Mouse (Mus musculus): Measurements from ENCODE around the gene Etv6. TPM values are rescaled to one million over a fixed set of nuclear protein-coding genes. Genes with fewer than 3 reads are reported as not detected.

Etv6 gene
- polyA plus RNA-seq, 2 experiments = 13.9 to 16.5 TPM

DNA sequence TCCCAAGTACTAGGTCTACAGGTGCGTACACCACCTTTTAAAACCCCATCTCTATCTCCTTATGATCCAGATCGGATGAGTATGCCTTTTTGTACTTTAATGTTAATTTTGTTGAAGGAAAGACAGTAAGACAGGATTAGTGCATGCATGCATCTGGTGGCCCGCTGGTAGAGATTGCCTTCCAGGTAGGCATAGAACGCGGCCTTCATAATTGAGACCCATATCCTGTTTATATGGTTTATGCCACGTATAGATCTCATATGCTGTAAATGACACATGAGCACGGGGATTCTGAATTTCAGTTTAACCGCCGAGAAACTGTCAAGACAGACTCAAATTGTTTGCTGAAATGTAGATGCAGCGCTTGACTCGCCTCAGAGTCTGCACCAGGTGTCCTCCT is 133.3 kb downstream of the Etv6 start:
- Histone ChIP-seq H3K36me3 (ENCODE audit: control insufficient read depth, insufficient read depth, low read length) (no peaks in the 10 kb centered on the region), H3K27ac (replicated peaks; ENCODE audit: low read depth, low read length) (no peak overlapping the region), H3K9ac (ENCODE audit: low read depth, low read length, severe bottlenecking) (no peak overlapping the region), H3K9me3 (ENCODE audit: control insufficient read depth, low read length) (no peaks in the 10 kb centered on the region), H3K4me2 (replicated peaks; ENCODE audit: low read depth, low read length, severe bottlenecking) (no peak overlapping the region), H3K4me3 (replicated peaks; ENCODE audit: low read length) (no peak overlapping the region), H3K4me1 (ENCODE audit: control insufficient read depth, insufficient read depth, low read length) (peaks cover 14% of the 10 kb centered on the region), H3K27me3 (ENCODE audit: control insufficient read depth, insufficient read depth, low read length) (no peaks in the 10 kb centered on the region)
- ATAC-seq (ENCODE audit: low FRiP score, low read depth) = no peak
- DNase-seq (ENCODE audit: low spot score) = no peak
- WGBS = 73% methylated on average over 11 of the region's 11 CpGs
- TF ChIP-seq POLR2A (IDR thresholded peaks at IDR 0.05; ENCODE audit: borderline replicate concordance, extremely low read depth, insufficient read depth, insufficient read length) = no peak

DNA sequence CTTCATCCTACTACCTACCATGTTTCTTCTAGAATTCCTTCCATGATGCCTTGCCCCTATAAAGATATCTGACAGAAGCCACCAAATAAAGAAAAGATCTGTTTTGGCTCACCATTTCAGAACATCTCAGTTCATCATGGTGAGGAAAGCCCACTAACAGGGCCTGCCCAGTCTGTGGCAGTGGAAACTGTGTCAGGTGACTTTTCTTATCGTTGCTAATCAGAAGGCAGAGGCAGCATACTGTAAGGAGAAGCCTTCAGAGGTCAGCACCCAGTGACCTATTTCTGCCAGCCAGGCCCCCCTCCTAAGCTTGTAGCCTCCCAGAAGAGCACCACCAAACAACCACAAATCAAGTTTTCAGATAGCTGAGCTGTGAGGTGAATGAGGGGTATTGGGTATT is 135.7 kb downstream of the Etv6 start:
- TF ChIP-seq POLR2A (IDR thresholded peaks at IDR 0.05; ENCODE audit: borderline replicate concordance, extremely low read depth, insufficient read depth, insufficient read length) = no peak
- Histone ChIP-seq H3K9me3 (ENCODE audit: control insufficient read depth, low read length) (no peaks in the 10 kb centered on the region), H3K4me3 (replicated peaks; ENCODE audit: low read length) (no peak overlapping the region), H3K36me3 (ENCODE audit: control insufficient read depth, insufficient read depth, low read length) (no peaks in the 10 kb centered on the region), H3K27ac (replicated peaks; ENCODE audit: low read depth, low read length) (no peak overlapping the region), H3K9ac (ENCODE audit: low read depth, low read length, severe bottlenecking) (no peak overlapping the region), H3K27me3 (ENCODE audit: control insufficient read depth, insufficient read depth, low read length) (no peaks in the 10 kb centered on the region), H3K4me2 (replicated peaks; ENCODE audit: low read depth, low read length, severe bottlenecking) (no peak overlapping the region), H3K4me1 (ENCODE audit: control insufficient read depth, insufficient read depth, low read length) (peaks cover 23% of the 10 kb centered on the region)
- no peak for ATAC-seq (ENCODE audit: low FRiP score, low read depth)
- 61% methylated on average over 1 of the region's 1 CpGs for WGBS
- DNase-seq (ENCODE audit: low spot score) = no peak

DNA sequence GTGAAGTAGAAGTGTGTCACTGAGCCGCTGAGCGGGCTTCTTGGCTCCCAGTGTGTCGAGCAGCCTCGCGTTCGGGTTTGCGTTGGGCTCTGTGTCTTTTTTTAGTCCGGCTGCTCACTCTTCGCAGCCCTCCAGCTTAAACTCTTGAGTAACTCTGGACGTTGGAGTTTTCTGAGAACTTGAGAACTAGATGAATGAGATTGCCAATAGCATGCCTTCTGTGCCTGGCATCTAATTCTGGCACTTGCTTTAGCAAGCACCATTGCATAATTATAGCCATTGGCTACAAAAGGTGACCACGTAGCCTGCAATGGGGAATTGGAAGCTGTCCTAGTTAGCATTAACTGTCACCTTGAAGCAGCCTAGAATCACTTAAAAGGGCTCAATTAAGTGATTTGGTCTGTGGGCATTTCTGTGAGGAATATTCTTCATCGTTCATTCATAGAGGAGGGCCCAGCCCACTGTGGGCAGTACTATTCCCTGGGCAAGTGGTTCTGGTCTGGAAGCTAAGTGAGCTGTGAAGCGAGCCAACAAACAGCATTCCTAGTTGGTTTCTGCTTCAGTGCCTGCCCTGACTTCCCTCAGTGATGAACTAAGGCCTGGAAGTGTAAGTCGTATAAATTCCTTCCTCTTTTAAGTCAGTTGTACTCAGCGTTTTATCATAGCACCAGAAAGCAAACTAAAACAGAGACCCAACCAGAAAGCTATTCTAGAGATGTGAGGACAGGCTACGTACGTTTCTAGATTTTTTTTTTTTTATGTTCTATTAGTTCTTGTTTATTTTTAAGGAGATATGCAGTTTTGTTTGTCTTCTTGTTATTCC is 136.6 kb downstream of the Etv6 start:
- Histone ChIP-seq H3K4me2 (replicated peaks; ENCODE audit: low read depth, low read length, severe bottlenecking) (no peak overlapping the region), H3K4me3 (replicated peaks; ENCODE audit: low read length) (no peak overlapping the region), H3K36me3 (ENCODE audit: control insufficient read depth, insufficient read depth, low read length) (no peaks in the 10 kb centered on the region), H3K9me3 (ENCODE audit: control insufficient read depth, low read length) (no peaks in the 10 kb centered on the region), H3K9ac (ENCODE audit: low read depth, low read length, severe bottlenecking) (no peak overlapping the region), H3K27me3 (ENCODE audit: control insufficient read depth, insufficient read depth, low read length) (no peaks in the 10 kb centered on the region), H3K27ac (replicated peaks; ENCODE audit: low read depth, low read length) (no peak overlapping the region), H3K4me1 (ENCODE audit: control insufficient read depth, insufficient read depth, low read length) (peaks cover 23% of the 10 kb centered on the region)
- TF ChIP-seq POLR2A (IDR thresholded peaks at IDR 0.05; ENCODE audit: borderline replicate concordance, extremely low read depth, insufficient read depth, insufficient read length) = no peak
- ATAC-seq (ENCODE audit: low FRiP score, low read depth) (no peak), DNase-seq (ENCODE audit: low spot score) (no peak)
- 86% methylated on average over 17 of the region's 17 CpGs for WGBS

DNA sequence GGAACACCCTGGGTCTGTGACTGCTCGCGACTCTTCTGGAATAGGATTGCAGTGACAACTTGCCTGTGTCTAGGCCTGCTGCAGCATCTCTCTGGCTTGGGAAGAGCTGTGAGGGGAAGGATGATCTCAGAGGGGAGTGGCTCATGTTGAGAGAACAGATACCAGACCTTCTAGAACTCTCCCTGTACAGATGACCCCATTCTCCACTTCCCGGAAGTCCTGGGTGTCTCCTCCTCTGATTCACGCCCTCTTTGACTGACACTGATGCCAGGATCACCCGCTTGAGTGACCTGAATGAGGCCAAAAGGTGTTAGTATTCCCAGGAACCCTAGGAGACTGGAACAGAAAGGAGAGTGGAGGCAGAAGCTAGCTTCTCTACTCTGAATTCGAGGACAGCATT is 137.9 kb downstream of the Etv6 start:
- DNase-seq (ENCODE audit: low spot score) = no peak
- Histone ChIP-seq H3K9ac (ENCODE audit: low read depth, low read length, severe bottlenecking) (no peak overlapping the region), H3K9me3 (ENCODE audit: control insufficient read depth, low read length) (no peaks in the 10 kb centered on the region), H3K4me3 (replicated peaks; ENCODE audit: low read length) (no peak overlapping the region), H3K36me3 (ENCODE audit: control insufficient read depth, insufficient read depth, low read length) (no peaks in the 10 kb centered on the region), H3K4me2 (replicated peaks; ENCODE audit: low read depth, low read length, severe bottlenecking) (no peak overlapping the region), H3K4me1 (ENCODE audit: control insufficient read depth, insufficient read depth, low read length) (peaks cover 16% of the 10 kb centered on the region), H3K27ac (replicated peaks; ENCODE audit: low read depth, low read length) (no peak overlapping the region), H3K27me3 (ENCODE audit: control insufficient read depth, insufficient read depth, low read length) (no peaks in the 10 kb centered on the region)
- no peak for TF ChIP-seq POLR2A (IDR thresholded peaks at IDR 0.05; ENCODE audit: borderline replicate concordance, extremely low read depth, insufficient read depth, insufficient read length)
- WGBS = 64% methylated on average over 6 of the region's 6 CpGs
- no peak for ATAC-seq (ENCODE audit: low FRiP score, low read depth)

DNA sequence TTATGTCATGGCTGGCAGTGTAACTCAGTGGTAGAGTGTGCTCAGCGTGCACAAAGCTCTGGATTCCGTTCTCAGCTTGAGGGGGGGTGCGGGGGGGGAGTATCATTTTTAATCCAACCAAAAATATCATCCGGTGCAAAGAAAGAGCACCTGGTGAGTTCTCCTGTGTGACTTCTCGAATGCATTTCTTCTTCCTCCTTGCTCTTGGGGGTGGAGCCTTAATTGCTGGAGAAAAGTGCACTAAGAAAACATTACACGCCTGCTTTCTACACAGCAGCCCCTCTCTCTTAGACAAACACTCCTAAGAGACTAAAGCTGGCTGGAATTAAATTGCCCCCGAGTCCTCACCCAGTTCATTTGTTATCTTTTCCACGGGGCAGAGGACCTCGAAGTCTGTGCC is 139.6 kb downstream of the Etv6 start:
- Histone ChIP-seq H3K9ac (ENCODE audit: low read depth, low read length, severe bottlenecking) (no peak overlapping the region), H3K9me3 (ENCODE audit: control insufficient read depth, low read length) (no peaks in the 10 kb centered on the region), H3K36me3 (ENCODE audit: control insufficient read depth, insufficient read depth, low read length) (no peaks in the 10 kb centered on the region), H3K4me3 (replicated peaks; ENCODE audit: low read length) (no peak overlapping the region), H3K4me1 (ENCODE audit: control insufficient read depth, insufficient read depth, low read length) (peaks cover 13% of the 10 kb centered on the region; the same call in 1 of the 2 replicates), H3K27ac (replicated peaks; ENCODE audit: low read depth, low read length) (no peak overlapping the region), H3K4me2 (replicated peaks; ENCODE audit: low read depth, low read length, severe bottlenecking) (no peak overlapping the region), H3K27me3 (ENCODE audit: control insufficient read depth, insufficient read depth, low read length) (no peaks in the 10 kb centered on the region)
- TF ChIP-seq POLR2A (IDR thresholded peaks at IDR 0.05; ENCODE audit: borderline replicate concordance, extremely low read depth, insufficient read depth, insufficient read length) = no peak
- WGBS = 60% methylated on average over 9 of the region's 9 CpGs
- no peak for DNase-seq (ENCODE audit: low spot score)
- no peak for ATAC-seq (ENCODE audit: low FRiP score, low read depth)
